Mouse (Mus musculus) embryonic stem cell, embryonic (primary cell): ENCODE data around the gene Nup50.

Experiments
- CTCF ChIA-PET, 4 experiments: fragments of 300-600 bp in 2 of 4; fragments of 350-600 bp in 2 of 4; sonication (Branson Sonifier 250); formaldehyde crosslinking; loops; one replicate each; lab custom pipeline; 2022; ENCODE audit warnings: inconsistent platforms in 2 of 4; lab: Charles Lee
- POLR2A ChIA-PET, 4 experiments: fragments of 300-600 bp in 2 of 4; fragments of 350-600 bp in 2 of 4; sonication (Branson Sonifier 250); formaldehyde crosslinking; loops; one replicate each; lab custom pipeline; 2022; ENCODE audit warnings: antibody characterized with exemption in 4 of 4, inconsistent platforms in 1 of 4; lab: Charles Lee

The Nup50 gene

GRCm38 (mm10) chr15:84934901-84935300, 11.7 kb downstream of the Nup50 start:
- CTCF ChIA-PET: interaction anchor here (0.7 to 2.5 kb wide), 8 partner anchors 9 to 234 kb away, joined by 3 to 11 read pairs (median 4); no protein-coding TSS in a partner anchor
- POLR2A ChIA-PET: interaction anchor here in 2 of 4 experiments (0.9 to 5.7 kb wide), 8 partner anchors 9 to 80 kb away, joined by 3 to 36 read pairs (median 7); partner anchors contain the start of genes Nup50 (in 2 of the 2) and 5031439G07Rik (in 1 of the 2)

- ChIA-PET CTCF (interaction anchor here in 2 of 4 experiments (0.9 to 1.5 kb wide), 3 partner anchors 15 to 130 kb away, joined by 3 to 9 read pairs (median 5); no protein-coding TSS in a partner anchor), POLR2A (interaction anchor here in 3 of 4 experiments (0.5 to 4.7 kb wide), 16 partner anchors 8 to 114 kb away, joined by 3 to 22 read pairs (median 4); partner anchors contain the start of genes 5031439G07Rik (in 1 of the 3) and Nup50 (in 1 of the 3))
These were observed 16.9 kb downstream of the Nup50 start for GRCm38 (mm10) chr15:84940102-84940501.

GRCm38 (mm10) chr15:84942647-84943285, 19.6 kb downstream of the Nup50 start:
- POLR2A ChIA-PET: interaction anchor here (0.6 to 2.8 kb wide), 9 partner anchors 9 to 913 kb away, joined by 3 to 11 read pairs (median 4); partner anchors contain the start of gene Nup50 (in 2 of the 4)
- CTCF ChIA-PET: interaction anchor here in 1 of 4 experiments (2.6 kb wide), 1 partner anchor 17 kb away, joined by 7 read pairs; no protein-coding TSS in a partner anchor

GRCm38 (mm10) chr15:84944319-84944718, 21.1 kb downstream of the Nup50 start:
- ChIA-PET CTCF (interaction anchor here in 2 of 4 experiments (0.5 to 2.6 kb wide), 2 partner anchors 18 to 660 kb away, joined by 3 to 7 read pairs; no protein-coding TSS in a partner anchor), POLR2A (interaction anchor here in 2 of 4 experiments (0.8 to 2.8 kb wide), 4 partner anchors 9 to 22 kb away, joined by 3 to 11 read pairs (median 4); partner anchors contain the start of gene Nup50 (in 1 of the 2))

GRCm38 (mm10) chr15:84948990-84949389, 25.8 kb downstream of the Nup50 start:
- POLR2A ChIA-PET: interaction anchor here in 3 of 4 experiments (0.6 to 3.8 kb wide), 6 partner anchors 9 to 39 kb away, joined by 3 to 19 read pairs (median 6); partner anchors contain the start of genes 5031439G07Rik (in 1 of the 3) and Nup50 (in 1 of the 3)
- CTCF ChIA-PET: interaction anchor here in 1 of 4 experiments (1.0 kb wide), 1 partner anchor 10 kb away, joined by 3 read pairs; no protein-coding TSS in a partner anchor

- CTCF ChIA-PET: no interaction called here
- POLR2A ChIA-PET: interaction anchor here in 1 of 4 experiments (0.5 kb wide), 1 partner anchor 38 kb away, joined by 5 read pairs; the partner anchor contains the start of gene 5031439G07Rik
These were observed 26.8 kb downstream of the Nup50 start for GRCm38 (mm10) chr15:84950053-84950452.

GRCm38 (mm10) chr15:84953259-84953658, 30.0 kb downstream of the Nup50 start:
- POLR2A ChIA-PET: interaction anchor here in 1 of 4 experiments (0.7 kb wide), 1 partner anchor 158 kb away, joined by 3 read pairs; no protein-coding TSS in a partner anchor
- CTCF ChIA-PET: interaction anchor here in 1 of 4 experiments (0.7 kb wide), 1 partner anchor 22 kb away, joined by 5 read pairs; no protein-coding TSS in a partner anchor

- POLR2A ChIA-PET: no interaction called here
These were observed 34.6 kb downstream of the Nup50 start for GRCm38 (mm10) chr15:84957851-84958250.

GRCm38 (mm10) chr15:84958331-84958730, 35.1 kb downstream of the Nup50 start:
- ChIA-PET CTCF (no interaction called here), POLR2A (no interaction called here)

More at GRCm38 (mm10) chr15:84957851-84958250, 34.6 kb downstream of the Nup50 start:
- CTCF ChIA-PET: interaction anchor here in 1 of 4 experiments (0.5 kb wide), 1 partner anchor 32 kb away, joined by 5 read pairs; no protein-coding TSS in a partner anchor

GRCm38 (mm10) chr15:84959891-84960290, 36.7 kb downstream of the Nup50 start:
- POLR2A ChIA-PET: interaction anchor here in 1 of 4 experiments (1.2 kb wide), 1 partner anchor 78 kb away, joined by 3 read pairs; no protein-coding TSS in a partner anchor
- CTCF ChIA-PET: interaction anchor here in 2 of 4 experiments (0.5 to 0.6 kb wide), 2 partner anchors 57 to 278 kb away, joined by 3 to 5 read pairs; no protein-coding TSS in a partner anchor

GRCm38 (mm10) chr15:84960692-84961091, 37.5 kb downstream of the Nup50 start:
- CTCF ChIA-PET: interaction anchor here in 1 of 4 experiments (1.3 to 2.6 kb wide), 2 partner anchors 35 to 82 kb away, joined by 3 to 8 read pairs; no protein-coding TSS in a partner anchor
- POLR2A ChIA-PET: no interaction called here

GRCm38 (mm10) chr15:84962518-84962917, 39.3 kb downstream of the Nup50 start:
- CTCF ChIA-PET: interaction anchor here in 1 of 4 experiments (0.7 to 2.6 kb wide), 4 partner anchors 20 to 109 kb away, joined by 3 to 8 read pairs (median 3); no protein-coding TSS in a partner anchor
- POLR2A ChIA-PET: interaction anchor here in 1 of 4 experiments (0.9 kb wide), 1 partner anchor 291 kb away, joined by 3 read pairs; no protein-coding TSS in a partner anchor

GRCm38 (mm10) chr15:84964771-84965170, 41.6 kb downstream of the Nup50 start:
- POLR2A ChIA-PET: interaction anchor here in 1 of 4 experiments (0.6 kb wide), 1 partner anchor 112 kb away, joined by 3 read pairs; no protein-coding TSS in a partner anchor
- CTCF ChIA-PET: no interaction called here

- CTCF ChIA-PET: interaction anchor here in 2 of 4 experiments (0.5 to 0.7 kb wide), 4 partner anchors 74 to 847 kb away, joined by 3 read pairs; no protein-coding TSS in a partner anchor
- POLR2A ChIA-PET: interaction anchor here in 3 of 4 experiments (0.5 to 1.0 kb wide), 6 partner anchors 12 to 240 kb away, joined by 3 read pairs; no protein-coding TSS in a partner anchor
These were observed 42.6 kb downstream of the Nup50 start for GRCm38 (mm10) chr15:84965575-84966360.

- ChIA-PET CTCF (no interaction called here), POLR2A (interaction anchor here in 1 of 4 experiments (1.0 kb wide), 1 partner anchor 27 kb away, joined by 3 read pairs; no protein-coding TSS in a partner anchor)
These were observed 45.3 kb downstream of the Nup50 start for GRCm38 (mm10) chr15:84968534-84968933.

GRCm38 (mm10) chr15:84972860-84973543, 49.8 kb downstream of the Nup50 start:
- CTCF ChIA-PET: interaction anchor here in 2 of 4 experiments (0.6 to 1.3 kb wide), 3 partner anchors 11 to 50 kb away, joined by 3 to 7 read pairs (median 3); no protein-coding TSS in a partner anchor
- POLR2A ChIA-PET: no interaction called here

- ChIA-PET CTCF (interaction anchor here in 2 of 4 experiments (0.6 to 1.3 kb wide), 3 partner anchors 11 to 51 kb away, joined by 3 to 7 read pairs (median 3); no protein-coding TSS in a partner anchor), POLR2A (no interaction called here)
These were observed 50.3 kb downstream of the Nup50 start for GRCm38 (mm10) chr15:84973544-84973871.
